Mouse (Mus musculus) limb, embryonic 14.5 days (tissue): ENCODE measurements around the gene Sos1. TPM values are rescaled to one million over a fixed set of nuclear protein-coding genes. Genes with fewer than 3 reads are reported as not detected.

Experiments
- ATAC-seq: fragments of 200-750 bp; cut with Nextera tagmentation; 2 replicates; pipeline ENCODE4 v1.8.0; 2017; ENCODE audit warnings: low read depth, moderate number of reproducible peaks, moderate TSS enrichment; ENCODE audit not compliant: low FRiP score
- DNase-seq: peaks from one replicate; pipeline ENCODE4 v3.0.0-alpha.2; 2015; ENCODE audit warnings: low spot score
- H3K27ac ChIP-seq: fragments of 300-500 bp; sonication (generic); replicated peaks from 2 replicates; pipeline ENCODE4 v1.5.1; 2014; ENCODE audit warnings: low read depth, mild to moderate bottlenecking, low read length, moderate library complexity, mixed read lengths
- H3K27me3 ChIP-seq: fragments of 300-500 bp; sonication (generic); 2 replicates; pipeline ENCODE4 v1.6.1; 2014; ENCODE audit warnings: low read length, mixed read lengths; ENCODE audit not compliant: control insufficient read depth, insufficient read depth
- H3K36me3 ChIP-seq: fragments of 300-500 bp; sonication (generic); 2 replicates; pipeline ENCODE4 v1.6.1; 2014; ENCODE audit warnings: mild to moderate bottlenecking, low read length, moderate library complexity, mixed read lengths; ENCODE audit not compliant: control insufficient read depth, insufficient read depth
- H3K4me1 ChIP-seq: fragments of 300-500 bp; sonication (generic); 2 replicates; pipeline ENCODE4 v1.6.1; 2014; ENCODE audit warnings: antibody characterized with exemption, low read length, mixed read lengths; ENCODE audit not compliant: control insufficient read depth, insufficient read depth
- H3K4me2 ChIP-seq: fragments of 300-500 bp; sonication (generic); replicated peaks from 2 replicates; pipeline ENCODE4 v1.6.1; 2014; ENCODE audit warnings: low read depth, mild to moderate bottlenecking, low read length, moderate library complexity; ENCODE audit not compliant: severe bottlenecking
- H3K4me3 ChIP-seq: fragments of 300-500 bp; sonication (generic); replicated peaks from 2 replicates; pipeline ENCODE4 v1.5.1; 2014; ENCODE audit warnings: low read length
- H3K9ac ChIP-seq: fragments of 300-500 bp; sonication (generic); 2 replicates; pipeline ENCODE4 v1.6.1; 2014; ENCODE audit warnings: mild to moderate bottlenecking, low read depth, low read length, moderate library complexity; ENCODE audit not compliant: severe bottlenecking
- H3K9me3 ChIP-seq: fragments of 300-500 bp; sonication (generic); 2 replicates; pipeline ENCODE4 v1.6.1; 2016; ENCODE audit warnings: low read length; ENCODE audit not compliant: control insufficient read depth
- POLR2A ChIP-seq: fragments of 200-500 bp; IDR thresholded peaks from 2 replicates; pipeline ENCODE4 v1.8.0; 2012; ENCODE audit warnings: inconsistent platforms, mild to moderate bottlenecking, moderate library complexity, borderline replicate concordance; ENCODE audit not compliant: insufficient read depth, insufficient read length; ENCODE audit errors: extremely low read depth
- WGBS: fragments of 180-500 bp; shearing (Covaris S2); extraction: QIAGEN DNeasy Blood & Tissue Kit; methylation state at CpG from one replicate; pipeline ENCODE4 v1.1.7; 2014; 5-methylcytosine and 5-hydroxymethylcytosine counted together
- polyA plus RNA-seq, 2 experiments: library from polyadenylated mRNA; depleted of rRNA in 1 of 2; stranded (reverse) in 1 of 2; unstranded in 1 of 2; fragments of >200 nt; fragmentation: Nextera tagmentation in 1 of 2; extraction: Ambion mirVana in 1 of 2; gene quantifications; 2 replicates each; pipeline versions ENCODE4 v1.2.1 to v1.2.3; 2012 to 2014

The Sos1 gene
- polyA plus RNA-seq (2012; rRNA removed) (9.9 and 10.5 TPM in 2 replicates), polyA plus RNA-seq (2014; fragmentation: Nextera tagmentation; extraction: Ambion mirVana) (10.3 and 10.8 TPM in 2 replicates)

GRCm38 (mm10) chr17:80480031-80480854, at the start of gene Sos1:
Gene Sos1, minus strand, starts transcription at chr17:80480453.
- peak within 1 kb of the TSS; percentile 89 for H3K4me3 ChIP-seq
- under 1% methylated on average over 40 of the region's 90 CpGs for WGBS
- H3K9ac ChIP-seq, result peak within 1 kb of the TSS; percentile 91
- H3K27ac ChIP-seq, result peak within 1 kb of the TSS; percentile 92
- no peaks in the 10 kb centered on the region for H3K36me3 ChIP-seq
- peak; percentile 88 for ATAC-seq
- peak within 1 kb of the TSS; percentile 80 for H3K4me2 ChIP-seq
- DNase-seq, result peak; percentile 93
- TF ChIP-seq POLR2A, result peak; percentile 64; the same call in 1 of the 2 replicates
- no peaks in the 10 kb centered on the region for H3K27me3 ChIP-seq
- H3K9me3 ChIP-seq, result no peaks in the 10 kb centered on the region
- H3K4me1 ChIP-seq, result peaks cover 14% of the 10 kb centered on the region

- no peak for ATAC-seq
- Histone ChIP-seq H3K36me3 (no peaks in the 10 kb centered on the region), H3K27ac (no peak overlapping the region), H3K9me3 (no peaks in the 10 kb centered on the region), H3K4me1 (no peaks in the 10 kb centered on the region), H3K27me3 (no peaks in the 10 kb centered on the region), H3K4me2 (no peak overlapping the region), H3K4me3 (no peak overlapping the region), H3K9ac (no peak overlapping the region)
- no peak for TF ChIP-seq POLR2A
- 84% methylated on average over 3 of the region's 3 CpGs for WGBS
- no peak for DNase-seq
Observed at GRCm38 (mm10) chr17:80523231-80523630, 43.0 kb upstream of the Sos1 start.

- Histone ChIP-seq H3K9me3 (no peaks in the 10 kb centered on the region), H3K4me1 (no peaks in the 10 kb centered on the region), H3K4me3 (no peak overlapping the region), H3K4me2 (no peak overlapping the region), H3K27ac (no peak overlapping the region), H3K9ac (no peak overlapping the region), H3K27me3 (no peaks in the 10 kb centered on the region), H3K36me3 (no peaks in the 10 kb centered on the region)
- 68% methylated on average over 7 of the region's 7 CpGs for WGBS
- ATAC-seq (no peak), DNase-seq (no peak)
- no peak for TF ChIP-seq POLR2A
Observed at GRCm38 (mm10) chr17:80522229-80522556, 41.9 kb upstream of the Sos1 start.

GRCm38 (mm10) chr17:80521521-80522228, 41.4 kb upstream of the Sos1 start:
- DNase-seq (no peak), ATAC-seq (no peak)
- Histone ChIP-seq H3K4me1 (no peaks in the 10 kb centered on the region), H3K9me3 (no peaks in the 10 kb centered on the region), H3K27ac (no peak overlapping the region), H3K36me3 (no peaks in the 10 kb centered on the region), H3K27me3 (no peaks in the 10 kb centered on the region), H3K9ac (no peak overlapping the region), H3K4me2 (no peak overlapping the region), H3K4me3 (no peak overlapping the region)
- WGBS, result 76% methylated on average over 4 of the region's 4 CpGs
- no peak for TF ChIP-seq POLR2A

- Histone ChIP-seq H3K27me3 (no peaks in the 10 kb centered on the region), H3K4me3 (no peak overlapping the region), H3K4me2 (no peak overlapping the region), H3K4me1 (no peaks in the 10 kb centered on the region), H3K27ac (no peak overlapping the region), H3K9me3 (no peaks in the 10 kb centered on the region), H3K36me3 (no peaks in the 10 kb centered on the region), H3K9ac (no peak overlapping the region)
- no peak for TF ChIP-seq POLR2A
- DNase-seq, result no peak
- WGBS, result 89% methylated on average over 8 of the region's 8 CpGs
- no peak for ATAC-seq
Observed at GRCm38 (mm10) chr17:80520537-80520936, 40.3 kb upstream of the Sos1 start.
